8 mouse cellular contexts compared by ENCODE assay signal in genomic region chr4:136146712-136147154, GRCm38 (mm10). TPM values are rescaled to one million over a fixed set of nuclear protein-coding genes. Genes with fewer than 3 reads are reported as not detected.
DNase-seq lines count a peak whose midpoint lies in the region; ATAC-seq lines count a peak whose summit lies in the region.

No protein-coding gene starts in this region.

- no peaks in the 10 kb centered on the region for H3K9me3 ChIP-seq in lung, embryonic 16.5 days (ENCODE audit: control insufficient read depth, low read length)
- no peaks in the 10 kb centered on the region for H3K9me3 ChIP-seq in kidney, embryonic 14.5 days (ENCODE audit: control insufficient read depth, low read length)
- H3K9me3 ChIP-seq in neural tube, embryonic 12.5 days, result no peaks in the 10 kb centered on the region

- ATAC-seq in lung, embryonic 16.5 days (ENCODE audit: low read depth), result no peak
- no peak for ATAC-seq in kidney, embryonic 14.5 days (ENCODE audit: low FRiP score, low TSS enrichment)
- ATAC-seq in neural tube, embryonic 12.5 days (ENCODE audit: low FRiP score, low read depth), result no peak

- H3K4me2 ChIP-seq in lung, embryonic 16.5 days (ENCODE audit: low read depth, low read length), result peak overlapping the region; percentile 67
- H3K4me2 ChIP-seq in kidney, embryonic 14.5 days (replicated peaks; ENCODE audit: low read depth, low read length), result peak overlapping the region; percentile 79
- H3K4me2 ChIP-seq in neural tube, embryonic 12.5 days (replicated peaks), result peak overlapping the region; percentile 84

- H3K4me3 ChIP-seq in lung, embryonic 16.5 days (ENCODE audit: low read length), result peak overlapping the region; percentile 72
- H3K4me3 ChIP-seq in kidney, embryonic 14.5 days (ENCODE audit: low read length), result peak overlapping the region; percentile 87
- H3K4me3 ChIP-seq in neural tube, embryonic 12.5 days, result no peak overlapping the region

- no peak for DNase-seq in lung, adult 18-20 months
- DNase-seq in forelimb bud, embryonic 11.5 days (ENCODE audit: low read depth, low spot score), result peak; percentile 49
- DNase-seq in c-Kit-positive CD71-positive TER-119-positive erythroid progenitor cells, embryonic 14.5 days (ENCODE audit: low spot score), result no peak
- DNase-seq in ovary, postnatal 14 days (ENCODE audit: low spot score), result no peak
- no peak for DNase-seq in layer of hippocampus, adult 18-20 months (ENCODE audit: low spot score in 2 of 2)

- peak overlapping the region; percentile 94 for H3K9ac ChIP-seq in lung, embryonic 16.5 days (ENCODE audit: low read length)
- peak overlapping the region; percentile 95; the same call in 1 of the 2 replicates for H3K9ac ChIP-seq in kidney, embryonic 14.5 days (ENCODE audit: low read depth, low read length)
- H3K9ac ChIP-seq in neural tube, embryonic 12.5 days, result no peak overlapping the region

- H3K36me3 ChIP-seq in lung, embryonic 16.5 days (ENCODE audit: control insufficient read depth, insufficient read depth, low read length), result no peaks in the 10 kb centered on the region
- H3K36me3 ChIP-seq in kidney, embryonic 14.5 days (ENCODE audit: control insufficient read depth, insufficient read depth, low read length), result peaks cover 12% of the 10 kb centered on the region; the same call in 1 of the 2 replicates
- H3K36me3 ChIP-seq in neural tube, embryonic 12.5 days, result no peaks in the 10 kb centered on the region

- 20% methylated on average over 6 of the region's 6 CpGs for WGBS in lung, embryonic 16.5 days
- WGBS in kidney, embryonic 14.5 days, result 4% methylated on average over 6 of the region's 6 CpGs
- WGBS in neural tube, embryonic 12.5 days, result 4% methylated on average over 6 of the region's 6 CpGs

- H3K27me3 ChIP-seq in lung, embryonic 16.5 days (ENCODE audit: control insufficient read depth, insufficient read depth, low read depth, low read length), result no peaks in the 10 kb centered on the region
- no peaks in the 10 kb centered on the region for H3K27me3 ChIP-seq in kidney, embryonic 14.5 days (ENCODE audit: control insufficient read depth, insufficient read depth, low read length)
- H3K27me3 ChIP-seq in neural tube, embryonic 12.5 days (replicated peaks), result 0 out of 2 replicates have a peak, but pooled peaks cover 7% of the 10 kb centered on the region

- H3K4me1 ChIP-seq in lung, embryonic 16.5 days (replicated peaks; ENCODE audit: control insufficient read depth, insufficient read depth, low read length), result peaks cover 50% of the 10 kb centered on the region
- H3K4me1 ChIP-seq in kidney, embryonic 14.5 days (ENCODE audit: control insufficient read depth, insufficient read depth, low read length), result peaks cover 32% of the 10 kb centered on the region
- peaks cover 64% of the 10 kb centered on the region for H3K4me1 ChIP-seq in neural tube, embryonic 12.5 days

- peak overlapping the region; percentile 100 for H3K27ac ChIP-seq in lung, embryonic 16.5 days (ENCODE audit: low read length)
- H3K27ac ChIP-seq in kidney, embryonic 14.5 days (ENCODE audit: low read depth, low read length), result peak overlapping the region; percentile 100
- H3K27ac ChIP-seq in neural tube, embryonic 12.5 days, result no peak overlapping the region

RNA-seq across cellular contexts. Expression of gene Id3, which starts 3.4 kb away (rescaled TPM):
- polyA plus RNA-seq in lung, embryonic 16.5 days (2015; fragmentation: Nextera tagmentation; extraction: Ambion mirVana), result 560 and 561 TPM in 2 replicates
- 848 and 979 TPM in 2 replicates for polyA plus RNA-seq in kidney, embryonic 14.5 days (2014; fragmentation: Nextera tagmentation; extraction: Ambion mirVana)
- 325 and 330 TPM in 2 replicates for polyA plus RNA-seq in neural tube, embryonic 12.5 days (2016; fragmentation: Nextera tagmentation; extraction: Ambion mirVana)
- total RNA-seq in layer of hippocampus, adult 18-20 months (2021), result 10 to 100 TPM; 30.0 to 35.1 TPM

RNA-seq across cellular contexts. Expression of gene E2f2, which starts 25.5 kb away (rescaled TPM):
- polyA plus RNA-seq in lung, embryonic 16.5 days (2015; fragmentation: Nextera tagmentation; extraction: Ambion mirVana), result 18.4 and 18.8 TPM in 2 replicates
- 5.7 and 6.0 TPM in 2 replicates for polyA plus RNA-seq in kidney, embryonic 14.5 days (2014; fragmentation: Nextera tagmentation; extraction: Ambion mirVana)
- 9.5 and 10.4 TPM in 2 replicates for polyA plus RNA-seq in neural tube, embryonic 12.5 days (2016; fragmentation: Nextera tagmentation; extraction: Ambion mirVana)
- total RNA-seq in layer of hippocampus, adult 18-20 months (2021), result under 1 TPM; 0.36 to 0.84 TPM

RNA-seq across cellular contexts. Expression of gene Asap3, which starts 59.4 kb away (rescaled TPM):
- 8.2 and 9.1 TPM in 2 replicates for polyA plus RNA-seq in lung, embryonic 16.5 days (2015; fragmentation: Nextera tagmentation; extraction: Ambion mirVana)
- 2.0 and 3.0 TPM in 2 replicates for polyA plus RNA-seq in kidney, embryonic 14.5 days (2014; fragmentation: Nextera tagmentation; extraction: Ambion mirVana)
- 10.4 and 11.4 TPM in 2 replicates for polyA plus RNA-seq in neural tube, embryonic 12.5 days (2016; fragmentation: Nextera tagmentation; extraction: Ambion mirVana)
- total RNA-seq in layer of hippocampus, adult 18-20 months (2021), result 1 to 10 TPM; 2.2 to 2.6 TPM
